Mouse (Mus musculus): ENCODE results near the gene Thap11.

DNA sequence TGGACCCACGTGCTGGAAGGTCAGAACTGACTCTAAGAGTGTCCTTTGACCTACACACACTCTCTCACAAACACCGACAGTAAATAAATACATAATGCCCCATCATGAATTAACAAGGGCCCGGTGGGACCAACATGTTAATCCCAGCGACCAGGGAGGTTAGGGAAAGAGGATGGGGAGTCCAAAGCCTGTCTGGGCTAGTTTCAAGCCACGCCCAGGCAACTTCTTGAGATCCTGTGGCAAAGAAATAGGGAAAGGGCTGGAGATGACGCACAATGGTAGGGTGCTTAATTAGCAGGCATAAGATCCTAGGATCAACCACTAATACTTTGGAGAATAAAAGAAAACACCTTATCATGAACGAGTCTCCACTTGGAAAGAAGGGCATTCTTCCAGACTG, 4.3 kb upstream of the Thap11 start:
- no peak for TF ChIP-seq CTCF (IDR thresholded peaks at IDR 0.05; ENCODE audit: low read depth)
- no peak for TF ChIP-seq EP300 (optimal IDR thresholded peaks at IDR 0.05)
